Mouse (Mus musculus) limb, embryonic 14.5 days (tissue): ENCODE results near the gene Ccr4. TPM values are rescaled to one million over a fixed set of nuclear protein-coding genes. Genes with fewer than 3 reads are reported as not detected.

Experiments used
- ATAC-seq: fragments of 200-750 bp; cut with Nextera tagmentation; 2 replicates; pipeline ENCODE4 v1.8.0; 2017; ENCODE audit warnings: low read depth, moderate number of reproducible peaks, moderate TSS enrichment; ENCODE audit not compliant: low FRiP score
- DNase-seq: peaks from one replicate; pipeline ENCODE4 v3.0.0-alpha.2; 2015; ENCODE audit warnings: low spot score
- H3K27ac ChIP-seq: fragments of 300-500 bp; sonication (generic); replicated peaks from 2 replicates; pipeline ENCODE4 v1.5.1; 2014; ENCODE audit warnings: low read depth, mild to moderate bottlenecking, low read length, moderate library complexity, mixed read lengths
- H3K27me3 ChIP-seq: fragments of 300-500 bp; sonication (generic); 2 replicates; pipeline ENCODE4 v1.6.1; 2014; ENCODE audit warnings: low read length, mixed read lengths; ENCODE audit not compliant: control insufficient read depth, insufficient read depth
- H3K36me3 ChIP-seq: fragments of 300-500 bp; sonication (generic); 2 replicates; pipeline ENCODE4 v1.6.1; 2014; ENCODE audit warnings: mild to moderate bottlenecking, low read length, moderate library complexity, mixed read lengths; ENCODE audit not compliant: control insufficient read depth, insufficient read depth
- H3K4me1 ChIP-seq: fragments of 300-500 bp; sonication (generic); 2 replicates; pipeline ENCODE4 v1.6.1; 2014; ENCODE audit warnings: antibody characterized with exemption, low read length, mixed read lengths; ENCODE audit not compliant: control insufficient read depth, insufficient read depth
- H3K4me2 ChIP-seq: fragments of 300-500 bp; sonication (generic); replicated peaks from 2 replicates; pipeline ENCODE4 v1.6.1; 2014; ENCODE audit warnings: low read depth, mild to moderate bottlenecking, low read length, moderate library complexity; ENCODE audit not compliant: severe bottlenecking
- H3K4me3 ChIP-seq: fragments of 300-500 bp; sonication (generic); replicated peaks from 2 replicates; pipeline ENCODE4 v1.5.1; 2014; ENCODE audit warnings: low read length
- H3K9ac ChIP-seq: fragments of 300-500 bp; sonication (generic); 2 replicates; pipeline ENCODE4 v1.6.1; 2014; ENCODE audit warnings: mild to moderate bottlenecking, low read depth, low read length, moderate library complexity; ENCODE audit not compliant: severe bottlenecking
- H3K9me3 ChIP-seq: fragments of 300-500 bp; sonication (generic); 2 replicates; pipeline ENCODE4 v1.6.1; 2016; ENCODE audit warnings: low read length; ENCODE audit not compliant: control insufficient read depth
- POLR2A ChIP-seq: fragments of 200-500 bp; IDR thresholded peaks from 2 replicates; pipeline ENCODE4 v1.8.0; 2012; ENCODE audit warnings: inconsistent platforms, mild to moderate bottlenecking, moderate library complexity, borderline replicate concordance; ENCODE audit not compliant: insufficient read depth, insufficient read length; ENCODE audit errors: extremely low read depth
- WGBS: fragments of 180-500 bp; shearing (Covaris S2); extraction: QIAGEN DNeasy Blood & Tissue Kit; methylation state at CpG from one replicate; pipeline ENCODE4 v1.1.7; 2014; 5-methylcytosine and 5-hydroxymethylcytosine counted together
- polyA plus RNA-seq, 2 experiments: library from polyadenylated mRNA; depleted of rRNA in 1 of 2; stranded (reverse) in 1 of 2; unstranded in 1 of 2; fragments of >200 nt; fragmentation: Nextera tagmentation in 1 of 2; extraction: Ambion mirVana in 1 of 2; gene quantifications; 2 replicates each; pipeline versions ENCODE4 v1.2.1 to v1.2.3; 2012 to 2014

Ccr4 gene
- polyA plus RNA-seq, 2 experiments: 1.2 to 2.7 TPM

- 76% methylated on average over 5 of the region's 5 CpGs for WGBS
- H3K9ac ChIP-seq: no peak overlapping the region
- TF ChIP-seq POLR2A: no peak
Measured at GRCm38 (mm10) chr9:114468217-114468616, 36.5 kb downstream of the Ccr4 start.

GRCm38 (mm10) chr9:114466871-114467270, 37.8 kb downstream of the Ccr4 start:
- Histone ChIP-seq H3K4me3 (no peak overlapping the region), H3K4me1 (no peaks in the 10 kb centered on the region), H3K9me3 (no peaks in the 10 kb centered on the region), H3K9ac (no peak overlapping the region), H3K36me3 (peaks cover 31% of the 10 kb centered on the region), H3K4me2 (no peak overlapping the region), H3K27ac (no peak overlapping the region), H3K27me3 (no peaks in the 10 kb centered on the region)
- DNase-seq (no peak), ATAC-seq (no peak)
- 87% methylated on average over 7 of the region's 7 CpGs for WGBS
- TF ChIP-seq POLR2A: no peak

More at GRCm38 (mm10) chr9:114468217-114468616, 36.5 kb downstream of the Ccr4 start:
- no peak overlapping the region for H3K27ac ChIP-seq
- ATAC-seq (no peak), DNase-seq (no peak)
- H3K9me3 ChIP-seq: no peaks in the 10 kb centered on the region
- H3K4me1 ChIP-seq: no peaks in the 10 kb centered on the region
- no peak overlapping the region for H3K4me3 ChIP-seq
- no peaks in the 10 kb centered on the region for H3K27me3 ChIP-seq
- H3K4me2 ChIP-seq: no peak overlapping the region
- H3K36me3 ChIP-seq: peaks cover 25% of the 10 kb centered on the region

GRCm38 (mm10) chr9:114465442-114465841, 39.3 kb downstream of the Ccr4 start:
- WGBS: 72% methylated on average over 6 of the region's 6 CpGs
- H3K36me3 ChIP-seq: peaks cover 41% of the 10 kb centered on the region
- no peaks in the 10 kb centered on the region for H3K27me3 ChIP-seq
- H3K27ac ChIP-seq: no peak overlapping the region
- no peak overlapping the region for H3K9ac ChIP-seq
- TF ChIP-seq POLR2A: no peak
- H3K4me2 ChIP-seq: no peak overlapping the region
- no peaks in the 10 kb centered on the region for H3K9me3 ChIP-seq
- no peak for ATAC-seq
- H3K4me1 ChIP-seq: no peaks in the 10 kb centered on the region
- DNase-seq: no peak
- H3K4me3 ChIP-seq: no peak overlapping the region

DNA sequence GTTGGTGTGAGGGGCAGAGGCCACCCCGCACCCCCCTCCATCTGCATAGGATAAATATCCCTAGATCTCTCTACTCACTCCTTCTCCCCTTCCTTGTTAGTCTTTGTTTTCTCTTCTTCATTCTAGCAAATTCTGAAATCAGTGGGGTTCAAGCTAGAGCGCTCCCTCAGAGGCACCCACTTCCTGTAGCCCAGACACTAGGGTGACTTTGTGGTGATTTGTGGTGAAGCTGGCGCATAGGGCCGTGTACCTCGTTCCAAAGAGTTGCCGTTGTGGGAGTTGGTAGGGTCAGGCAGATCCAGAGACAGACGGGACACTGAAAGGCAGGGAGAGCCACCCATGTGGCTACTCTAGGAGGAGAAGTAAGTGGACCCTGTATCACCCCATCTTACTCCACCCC, 42.1 kb downstream of the Ccr4 start:
- DNase-seq: no peak
- ATAC-seq: no peak
- 96% methylated on average over 7 of the region's 7 CpGs for WGBS
- no peaks in the 10 kb centered on the region for H3K27me3 ChIP-seq
- H3K27ac ChIP-seq: no peak overlapping the region
- H3K36me3 ChIP-seq: peaks cover 43% of the 10 kb centered on the region
- H3K4me3 ChIP-seq: no peak overlapping the region
- TF ChIP-seq POLR2A: no peak
- H3K4me2 ChIP-seq: no peak overlapping the region
- no peaks in the 10 kb centered on the region for H3K4me1 ChIP-seq
- no peaks in the 10 kb centered on the region for H3K9me3 ChIP-seq
- H3K9ac ChIP-seq: no peak overlapping the region

DNA sequence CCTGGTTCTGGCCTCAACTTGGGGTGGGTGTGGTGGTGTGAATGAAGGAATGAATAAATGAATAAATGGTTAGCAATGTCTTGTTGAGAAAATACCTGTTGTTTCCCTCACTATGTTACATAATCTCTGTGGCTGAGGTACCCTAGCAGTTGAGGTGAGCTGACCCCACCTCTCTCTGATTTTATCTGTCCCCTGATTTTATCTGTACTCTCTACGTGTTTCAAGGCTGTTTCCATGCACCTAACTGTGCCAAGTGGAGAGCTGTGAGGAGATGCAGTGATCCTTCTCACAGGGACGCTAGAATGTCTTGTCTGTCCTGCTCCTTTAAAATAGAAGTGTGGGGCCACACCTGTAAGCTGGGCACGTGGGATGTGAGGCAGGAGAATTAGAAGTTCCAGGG, 46.3 kb downstream of the Ccr4 start:
- ATAC-seq: no peak

GRCm38 (mm10) chr9:114455420-114455819, 49.3 kb downstream of the Ccr4 start:
- H3K4me3 ChIP-seq: no peak overlapping the region
- no peak overlapping the region for H3K27ac ChIP-seq
- DNase-seq: no peak
- peaks cover 22% of the 10 kb centered on the region for H3K36me3 ChIP-seq
- 70% methylated on average over 2 of the region's 2 CpGs for WGBS
- TF ChIP-seq POLR2A: no peak
- H3K27me3 ChIP-seq: no peaks in the 10 kb centered on the region
- no peaks in the 10 kb centered on the region for H3K9me3 ChIP-seq
- no peaks in the 10 kb centered on the region for H3K4me1 ChIP-seq
- H3K4me2 ChIP-seq: no peak overlapping the region
- ATAC-seq: no peak
- H3K9ac ChIP-seq: no peak overlapping the region

More for the DNA sequence above, 46.3 kb downstream of the Ccr4 start:
- no peaks in the 10 kb centered on the region for H3K9me3 ChIP-seq
- 74% methylated on average over 3 of the region's 3 CpGs for WGBS
- H3K4me2 ChIP-seq: no peak overlapping the region
- TF ChIP-seq POLR2A: no peak
- H3K36me3 ChIP-seq: peaks cover 38% of the 10 kb centered on the region
- no peak overlapping the region for H3K27ac ChIP-seq
- no peaks in the 10 kb centered on the region for H3K27me3 ChIP-seq
- no peak for DNase-seq
- H3K4me3 ChIP-seq: no peak overlapping the region
- H3K9ac ChIP-seq: no peak overlapping the region
- H3K4me1 ChIP-seq: no peaks in the 10 kb centered on the region
